Mouse (Mus musculus) liver, postnatal 0 days (tissue): ENCODE data around the gene Zfhx3. TPM values are rescaled to one million over a fixed set of nuclear protein-coding genes. Genes with fewer than 3 reads are reported as not detected.

Source experiments
- ATAC-seq: fragments of 200-750 bp; cut with Nextera tagmentation; 2 replicates; pipeline ENCODE4 v1.8.0; 2017; ENCODE audit warnings: mild to moderate bottlenecking, moderate library complexity
- DNase-seq: peaks from one replicate; pipeline ENCODE4 v3.0.0-alpha.2; 2016
- H3K27ac ChIP-seq: fragments of 300-500 bp; sonication (generic); 2 replicates; pipeline ENCODE4 v1.5.1; 2014; ENCODE audit warnings: antibody characterized with exemption, moderate library complexity, mild to moderate bottlenecking, low read depth
- H3K27me3 ChIP-seq: fragments of 300-500 bp; sonication (generic); 2 replicates; pipeline ENCODE4 v1.6.1; 2014; ENCODE audit warnings: low read length, control low read depth, mixed read lengths; ENCODE audit not compliant: insufficient read depth
- H3K36me3 ChIP-seq: fragments of 300-500 bp; sonication (generic); replicated peaks from 2 replicates; pipeline ENCODE4 v1.6.1; 2014; ENCODE audit warnings: mild to moderate bottlenecking, control low read depth, low read length, moderate library complexity, mixed read lengths; ENCODE audit not compliant: insufficient read depth
- H3K4me1 ChIP-seq: fragments of 300-500 bp; sonication (generic); 2 replicates; pipeline ENCODE4 v1.6.1; 2014; ENCODE audit warnings: antibody characterized with exemption, mild to moderate bottlenecking, control low read depth; ENCODE audit not compliant: insufficient read depth
- H3K4me2 ChIP-seq: fragments of 300-500 bp; sonication (generic); 2 replicates; pipeline ENCODE4 v1.6.1; 2014; ENCODE audit warnings: low read depth, mild to moderate bottlenecking, low read length, moderate library complexity, mixed read lengths
- H3K4me3 ChIP-seq: fragments of 300-500 bp; sonication (generic); 2 replicates; pipeline ENCODE4 v1.5.1; 2014; ENCODE audit warnings: low read depth, low read length
- H3K9ac ChIP-seq: fragments of 300-500 bp; sonication (generic); replicated peaks from 2 replicates; pipeline ENCODE4 v1.6.1; 2014; ENCODE audit warnings: mild to moderate bottlenecking, moderate library complexity
- H3K9me3 ChIP-seq: fragments of 300-500 bp; sonication (generic); 2 replicates; pipeline ENCODE4 v1.6.1; 2016; ENCODE audit warnings: mild to moderate bottlenecking, control low read depth, low read length, mixed read lengths
- CTCF ChIP-seq: sonication (generic); IDR thresholded peaks from 2 replicates; pipeline ENCODE4 v1.5.1; 2016; ENCODE audit warnings: antibody characterized with exemption, low read depth
- EP300 ChIP-seq: IDR thresholded peaks from 2 replicates; pipeline ENCODE4 v1.6.1; 2016; ENCODE audit warnings: antibody characterized with exemption, low read depth, mild to moderate bottlenecking
- WGBS: fragments of 180-500 bp; shearing (Covaris S2); extraction: QIAGEN DNeasy Blood & Tissue Kit; methylation state at CpG from one replicate; pipeline ENCODE4 v1.1.7; 2014; ENCODE audit not compliant: insufficient replicate concordance; 5-methylcytosine and 5-hydroxymethylcytosine counted together
- polyA plus RNA-seq: library from polyadenylated mRNA; unstranded; fragments of >200 nt; fragmentation: Nextera tagmentation; extraction: Ambion mirVana; gene quantifications from 2 replicates; pipeline ENCODE4 v1.2.1, GENCODE M21; 2015

Gene Zfhx3
- polyA plus RNA-seq, 1 experiment from 2014 or later: 1.2 TPM

- no peak overlapping the region for H3K27ac ChIP-seq
- no peak overlapping the region for H3K9ac ChIP-seq
- no peak overlapping the region for H3K4me2 ChIP-seq
- no peaks in the 10 kb centered on the region for H3K27me3 ChIP-seq
- no peaks in the 10 kb centered on the region for H3K4me1 ChIP-seq
- DNase-seq (no peak), ATAC-seq (no peak)
- WGBS: 54% methylated on average over 8 of the region's 8 CpGs
- H3K36me3 ChIP-seq: no peaks in the 10 kb centered on the region
- H3K4me3 ChIP-seq: no peak overlapping the region
- H3K9me3 ChIP-seq: no peaks in the 10 kb centered on the region
- TF ChIP-seq EP300: no peak
- TF ChIP-seq CTCF: no peak
Measured at GRCm38 (mm10) chr8:108450847-108451246, 508.4 kb downstream of the Zfhx3 start.

DNA sequence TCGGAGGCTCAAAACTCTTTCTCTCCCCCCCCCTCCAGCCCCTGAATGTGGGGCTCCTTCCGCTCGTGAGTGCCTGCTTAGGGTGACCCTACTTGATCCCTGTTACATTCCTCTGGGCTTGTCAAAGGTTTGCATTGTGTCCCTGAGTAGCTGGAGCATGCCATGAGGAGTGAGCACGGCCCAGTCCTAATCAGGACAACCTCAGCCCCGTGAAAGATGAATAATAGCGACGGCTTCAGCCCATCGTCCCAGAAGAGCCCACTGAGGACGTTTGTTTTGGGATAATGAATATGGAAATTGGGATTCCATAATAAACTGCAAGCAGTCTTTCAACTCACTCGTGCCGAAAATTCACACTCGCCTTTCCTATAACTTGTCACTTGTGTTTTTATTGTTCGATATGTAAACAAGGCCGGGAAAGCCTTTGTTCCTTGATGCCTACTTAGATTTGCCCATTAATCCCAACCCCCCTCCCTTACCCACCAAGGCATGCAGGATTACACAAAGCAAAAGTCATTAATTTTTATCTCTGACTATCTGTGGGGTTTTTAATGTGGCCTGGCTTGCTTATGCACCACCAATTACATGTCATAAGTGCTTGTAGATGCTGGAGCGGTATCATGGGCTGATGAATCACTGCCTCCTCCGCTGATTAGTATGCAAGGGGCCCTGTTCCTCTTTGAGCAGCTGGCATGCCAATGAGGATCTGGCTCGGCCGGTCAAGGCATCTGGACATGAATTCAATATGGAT is 512.3 kb downstream of the Zfhx3 start:
- WGBS: 80% methylated on average over 18 of the region's 18 CpGs
- Histone ChIP-seq H3K9me3 (no peaks in the 10 kb centered on the region), H3K4me2 (no peak overlapping the region), H3K36me3 (no peaks in the 10 kb centered on the region), H3K9ac (no peak overlapping the region), H3K4me1 (no peaks in the 10 kb centered on the region), H3K27me3 (no peaks in the 10 kb centered on the region), H3K27ac (no peak overlapping the region), H3K4me3 (no peak overlapping the region)
- no peak for DNase-seq
- no peak for TF ChIP-seq CTCF
- TF ChIP-seq EP300: no peak
- no peak for ATAC-seq

- TF ChIP-seq EP300 (no peak), CTCF (no peak)
- Histone ChIP-seq H3K4me3 (no peak overlapping the region), H3K4me1 (no peaks in the 10 kb centered on the region), H3K27me3 (no peaks in the 10 kb centered on the region), H3K9me3 (no peaks in the 10 kb centered on the region), H3K9ac (no peak overlapping the region), H3K27ac (no peak overlapping the region), H3K4me2 (no peak overlapping the region), H3K36me3 (no peaks in the 10 kb centered on the region)
- no peak for DNase-seq
- 66% methylated on average over 5 of the region's 6 CpGs for WGBS
- no peak for ATAC-seq
Measured at GRCm38 (mm10) chr8:108466653-108467052, 524.2 kb downstream of the Zfhx3 start.

DNA sequence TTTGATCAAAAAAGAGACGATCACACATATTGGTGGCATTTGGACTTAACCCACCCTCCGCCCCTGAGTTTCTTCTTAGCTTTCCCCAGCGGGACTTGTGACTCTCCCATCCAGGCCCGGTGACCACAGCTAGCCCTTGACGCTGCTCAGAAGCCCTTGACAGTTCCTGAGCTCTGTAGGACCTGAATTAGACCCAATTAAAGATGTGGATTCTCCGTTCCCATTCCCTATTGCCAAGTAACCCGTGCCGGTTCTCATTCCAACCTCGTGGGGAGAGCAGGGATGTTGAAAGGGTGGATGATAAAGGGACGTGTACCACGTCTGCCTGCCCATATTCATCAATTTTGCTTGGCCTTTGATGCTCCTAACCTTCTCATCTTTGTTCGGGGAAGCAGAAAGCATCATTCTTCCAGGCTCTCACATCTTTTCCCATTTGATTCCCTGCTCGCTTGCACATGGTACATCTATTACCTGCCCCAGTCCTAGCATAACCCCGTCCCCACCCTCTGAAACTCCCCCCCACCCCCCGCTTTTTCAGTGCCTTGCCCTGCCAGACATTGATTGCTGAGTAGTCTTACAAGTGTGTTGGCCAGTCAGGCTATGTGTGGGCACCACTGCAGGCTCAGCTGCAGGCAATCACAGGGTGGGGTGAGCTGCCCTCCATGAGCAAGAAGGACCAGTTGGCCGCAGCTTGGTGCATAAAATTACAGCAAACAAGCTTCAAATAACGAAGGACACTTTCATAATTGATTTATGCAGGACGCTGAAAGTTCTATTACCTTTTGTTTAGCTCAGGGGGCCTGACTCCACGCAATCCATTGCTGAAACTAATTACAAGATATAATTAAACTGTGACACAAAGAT is 525.0 kb downstream of the Zfhx3 start:
- H3K36me3 ChIP-seq: no peaks in the 10 kb centered on the region
- TF ChIP-seq EP300: no peak
- no peak for TF ChIP-seq CTCF
- 70% methylated on average over 19 of the region's 19 CpGs for WGBS
- no peaks in the 10 kb centered on the region for H3K4me1 ChIP-seq
- no peak overlapping the region for H3K4me3 ChIP-seq
- H3K9me3 ChIP-seq: no peaks in the 10 kb centered on the region
- no peaks in the 10 kb centered on the region for H3K27me3 ChIP-seq
- DNase-seq: no peak
- no peak overlapping the region for H3K9ac ChIP-seq
- H3K4me2 ChIP-seq: no peak overlapping the region
- no peak for ATAC-seq
- no peak overlapping the region for H3K27ac ChIP-seq

- H3K36me3 ChIP-seq: no peaks in the 10 kb centered on the region
Measured at GRCm38 (mm10) chr8:108470269-108470668, 527.8 kb downstream of the Zfhx3 start.

GRCm38 (mm10) chr8:108474556-108474955 is 532.1 kb downstream of the Zfhx3 start:
- 62% methylated on average over 10 of the region's 10 CpGs for whole genome bisulfite sequencing

More at GRCm38 (mm10) chr8:108470269-108470668, 527.8 kb downstream of the Zfhx3 start:
- peak; percentile 31; the same call in 1 of the 2 replicates for TF ChIP-seq CTCF
- no peak for TF ChIP-seq EP300
- H3K27ac ChIP-seq: no peak overlapping the region
- ATAC-seq (no peak), DNase-seq (no peak)
- 85% methylated on average over 3 of the region's 3 CpGs for WGBS
- no peak overlapping the region for H3K4me3 ChIP-seq
- no peaks in the 10 kb centered on the region for H3K9me3 ChIP-seq
- H3K9ac ChIP-seq: no peak overlapping the region
- H3K4me1 ChIP-seq: no peaks in the 10 kb centered on the region
- no peak overlapping the region for H3K4me2 ChIP-seq
- H3K27me3 ChIP-seq: no peaks in the 10 kb centered on the region

More at GRCm38 (mm10) chr8:108474556-108474955, 532.1 kb downstream of the Zfhx3 start:
- Histone ChIP-seq H3K36me3 (no peaks in the 10 kb centered on the region), H3K27ac (no peak overlapping the region), H3K4me2 (no peak overlapping the region), H3K9me3 (no peaks in the 10 kb centered on the region), H3K27me3 (no peaks in the 10 kb centered on the region), H3K9ac (no peak overlapping the region), H3K4me3 (no peak overlapping the region), H3K4me1 (no peaks in the 10 kb centered on the region)
- ATAC-seq: no peak
- DNase-seq: no peak
- no peak for TF ChIP-seq EP300
- no peak for TF ChIP-seq CTCF
